ENCODE assay signal across 11 mouse cellular contexts in genomic region chr3:104349203-104349846, GRCm38 (mm10).
DNase-seq lines count a peak whose midpoint lies in the region; ATAC-seq lines count a peak whose summit lies in the region.
"Had no signal": no experiment of that assay in that cellular context is flagged by ENCODE, and none has a peak within 500 bp of the region (broad histone marks: within the 10 kb centered on the region; RNA-seq: fewer than 3 reads in every experiment).

No protein-coding gene starts in this region.

- ATAC-seq in neural tube, embryonic 13.5 days (ENCODE audit: low read depth): peak; percentile 62; the same call in 1 of the 2 replicates
- ATAC-seq in midbrain, embryonic 11.5 days (ENCODE audit: low FRiP score): no peak; the same call in none of the 2 replicates
- ATAC-seq: liver, embryonic 12.5 days had no signal

- H3K4me1 ChIP-seq in neural tube, embryonic 13.5 days (replicated peaks): peaks cover 36% of the 10 kb centered on the region
- H3K4me1 ChIP-seq in midbrain, embryonic 11.5 days (ENCODE audit: control insufficient read depth, insufficient read depth, low read length): no peaks in the 10 kb centered on the region
- H3K4me1 ChIP-seq: liver, embryonic 12.5 days had no signal

- H3K4me3 ChIP-seq in neural tube, embryonic 13.5 days: no peak overlapping the region
- H3K4me3 ChIP-seq in midbrain, embryonic 11.5 days (ENCODE audit: low read depth, low read length): no peak overlapping the region
- H3K4me3 ChIP-seq: embryonic facial prominence, embryonic 12.5 days; heart, embryonic 10.5 days; liver, embryonic 12.5 days had no signal

- H3K27me3 ChIP-seq in neural tube, embryonic 13.5 days: peaks cover 33% of the 10 kb centered on the region
- H3K27me3 ChIP-seq in midbrain, embryonic 11.5 days (ENCODE audit: control insufficient read depth, insufficient read depth, low read length): no peaks in the 10 kb centered on the region
- H3K27me3 ChIP-seq: embryonic facial prominence, embryonic 12.5 days; liver, embryonic 12.5 days had no signal

- peak overlapping the region; percentile 75 for H3K27ac ChIP-seq in neural tube, embryonic 13.5 days (replicated peaks)
- no peak overlapping the region for H3K27ac ChIP-seq in midbrain, embryonic 11.5 days (ENCODE audit: low read depth, low read length)
- H3K27ac ChIP-seq: embryonic facial prominence, embryonic 12.5 days; heart, embryonic 10.5 days; liver, embryonic 12.5 days had no signal

- no peaks in the 10 kb centered on the region for H3K9me3 ChIP-seq in neural tube, embryonic 13.5 days
- H3K9me3 ChIP-seq in midbrain, embryonic 11.5 days (ENCODE audit: control insufficient read depth, low read length): no peaks in the 10 kb centered on the region
- H3K9me3 ChIP-seq: embryonic facial prominence, embryonic 12.5 days; heart, embryonic 10.5 days; liver, embryonic 12.5 days had no signal

- 17% methylated on average over 8 of the region's 8 CpGs for WGBS in neural tube, embryonic 13.5 days
- WGBS in midbrain, embryonic 11.5 days: 28% methylated on average over 8 of the region's 8 CpGs

- DNase-seq in embryo, embryonic 10 days (ENCODE audit: low spot score): peak; percentile 29
- no peak for DNase-seq in embryo, embryonic 9.5 days (ENCODE audit: extremely low spot score)
- no peak for DNase-seq in neural tube, embryonic 10.5 days (ENCODE audit: extremely low spot score, low spot score)
- DNase-seq in midbrain, embryonic 11.5 days (ENCODE audit: low spot score, missing footprints): peak; percentile 86
- peak; percentile 45 for DNase-seq in telencephalon, adult 2 months (ENCODE audit: low read depth, low spot score)
- no peak for DNase-seq in T-cell, adult 2 months (ENCODE audit: low spot score)
- no peak for DNase-seq in c-Kit-positive CD71-positive TER-119-positive erythroid progenitor cells, embryonic 14.5 days (ENCODE audit: low spot score)

- H3K36me3 ChIP-seq in neural tube, embryonic 13.5 days: no peaks in the 10 kb centered on the region
- no peaks in the 10 kb centered on the region for H3K36me3 ChIP-seq in midbrain, embryonic 11.5 days (ENCODE audit: control insufficient read depth, insufficient read depth, low read length)
- H3K36me3 ChIP-seq: embryonic facial prominence, embryonic 12.5 days; heart, embryonic 10.5 days; liver, embryonic 12.5 days had no signal

- no peak overlapping the region for H3K9ac ChIP-seq in neural tube, embryonic 13.5 days
- H3K9ac ChIP-seq in midbrain, embryonic 11.5 days (ENCODE audit: low read length): no peak overlapping the region
- H3K9ac ChIP-seq: embryonic facial prominence, embryonic 12.5 days; liver, embryonic 12.5 days had no signal

- H3K4me2 ChIP-seq in neural tube, embryonic 13.5 days: peak overlapping the region; percentile 27
- no peak overlapping the region for H3K4me2 ChIP-seq in midbrain, embryonic 11.5 days
- H3K4me2 ChIP-seq: embryonic facial prominence, embryonic 12.5 days; liver, embryonic 12.5 days had no signal

Comparison
In these comparisons a context has a peak if more than half of its experiments do, and no peak if none do; other contexts are left out.
1. DNase-seq: peak in embryo, embryonic 10 days (single experiment), midbrain, embryonic 11.5 days (single experiment) and telencephalon, adult 2 months (single experiment); none in embryo, embryonic 9.5 days (single experiment), neural tube, embryonic 10.5 days (single experiment), T-cell, adult 2 months (single experiment) and c-Kit-positive CD71-positive TER-119-positive erythroid progenitor cells, embryonic 14.5 days (single experiment).